Mouse (Mus musculus) testis, adult 2 months (tissue): ENCODE data around the gene Batf3. TPM values are rescaled to one million over a fixed set of nuclear protein-coding genes. Genes with fewer than 3 reads are reported as not detected.

ENCODE experiments used
- H3K27ac ChIP-seq: fragments of 200-500 bp; 2 replicates; pipeline ENCODE4 v1.5.1; 2012; ENCODE audit warnings: low read depth, low read length; ENCODE audit not compliant: control insufficient read depth, insufficient read depth
- H3K27me3 ChIP-seq: fragments of 200-500 bp; 2 replicates; pipeline ENCODE4 v1.6.1; 2012; ENCODE audit warnings: mild to moderate bottlenecking, low read length, moderate library complexity; ENCODE audit not compliant: control insufficient read depth, insufficient read depth
- H3K36me3 ChIP-seq: fragments of 200-500 bp; 2 replicates; pipeline ENCODE4 v1.6.1; 2012; ENCODE audit warnings: mild to moderate bottlenecking, low read length; ENCODE audit not compliant: control insufficient read depth, insufficient read depth
- H3K4me1 ChIP-seq: fragments of 200-500 bp; 2 replicates; pipeline ENCODE4 v1.6.1; 2012; ENCODE audit warnings: low read length; ENCODE audit not compliant: control insufficient read depth, insufficient read depth
- H3K4me3 ChIP-seq: fragments of 200-500 bp; 2 replicates; pipeline ENCODE4 v1.5.1; 2012; ENCODE audit warnings: low read depth, mild to moderate bottlenecking, low read length, moderate library complexity, mixed read lengths; ENCODE audit not compliant: control insufficient read depth
- CTCF ChIP-seq: fragments of 200-500 bp; IDR thresholded peaks from 2 replicates; pipeline ENCODE4 v1.5.1; 2012; ENCODE audit warnings: low read depth, mild to moderate bottlenecking, inconsistent platforms, low read length, moderate library complexity; ENCODE audit not compliant: control insufficient read depth, insufficient read depth, insufficient replicate concordance
- POLR2A ChIP-seq: fragments of 200-500 bp; IDR thresholded peaks from 2 replicates; pipeline ENCODE4 v1.6.1; 2012; ENCODE audit warnings: low read depth, mild to moderate bottlenecking, inconsistent platforms, low read length, moderate library complexity; ENCODE audit not compliant: control insufficient read depth
- polyA plus RNA-seq: library from polyadenylated mRNA; depleted of rRNA; stranded (reverse); fragments of >200 nt; gene quantifications from 2 replicates; pipeline ENCODE4 v1.2.3, GENCODE M21; 2012

Batf3 gene
- polyA plus RNA-seq, 1 experiment: 0.68 TPM

- H3K4me3 ChIP-seq: no peak overlapping the region
- no peak for TF ChIP-seq POLR2A
- no peak for TF ChIP-seq CTCF
- H3K27me3 ChIP-seq: no peaks in the 10 kb centered on the region
- H3K4me1 ChIP-seq: peaks cover 3% of the 10 kb centered on the region; the same call in 1 of the 2 replicates
- H3K36me3 ChIP-seq: no peaks in the 10 kb centered on the region
- no peak overlapping the region for H3K27ac ChIP-seq
Measured at GRCm38 (mm10) chr1:191096871-191097681, 571 bp upstream of the Batf3 start.

- TF ChIP-seq CTCF: no peak
- TF ChIP-seq POLR2A: no peak
- Histone ChIP-seq H3K4me1 (peaks cover 3% of the 10 kb centered on the region; the same call in 1 of the 2 replicates), H3K4me3 (no peak overlapping the region), H3K27ac (no peak overlapping the region), H3K36me3 (no peaks in the 10 kb centered on the region), H3K27me3 (no peaks in the 10 kb centered on the region)
Measured at GRCm38 (mm10) chr1:191099114-191099513, 1.5 kb downstream of the Batf3 start.

- H3K4me1 ChIP-seq: peaks cover 4% of the 10 kb centered on the region; the same call in 1 of the 2 replicates
- TF ChIP-seq POLR2A: no peak
- TF ChIP-seq CTCF: no peak
- H3K4me3 ChIP-seq: no peak overlapping the region
- H3K27me3 ChIP-seq: no peaks in the 10 kb centered on the region
- no peak overlapping the region for H3K27ac ChIP-seq
- no peaks in the 10 kb centered on the region for H3K36me3 ChIP-seq
Measured at GRCm38 (mm10) chr1:191099772-191100291, 2.2 kb downstream of the Batf3 start.

- no peak for TF ChIP-seq POLR2A
- no peak for TF ChIP-seq CTCF
- Histone ChIP-seq H3K36me3 (no peaks in the 10 kb centered on the region), H3K27me3 (no peaks in the 10 kb centered on the region), H3K4me3 (no peak overlapping the region), H3K4me1 (peaks cover 7% of the 10 kb centered on the region; the same call in 1 of the 2 replicates), H3K27ac (no peak overlapping the region)
Measured at GRCm38 (mm10) chr1:191102730-191103370, 5.2 kb downstream of the Batf3 start.

GRCm38 (mm10) chr1:191105246-191105645 lies 7.6 kb downstream of the Batf3 start:
- TF ChIP-seq POLR2A (no peak), CTCF (no peak)
- H3K27me3 ChIP-seq: no peaks in the 10 kb centered on the region
- peaks cover 6% of the 10 kb centered on the region; the same call in 1 of the 2 replicates for H3K4me1 ChIP-seq
- H3K4me3 ChIP-seq: no peak overlapping the region
- H3K27ac ChIP-seq: no peak overlapping the region
- H3K36me3 ChIP-seq: no peaks in the 10 kb centered on the region

- no peak overlapping the region for H3K4me3 ChIP-seq
- H3K27ac ChIP-seq: no peak overlapping the region
- no peaks in the 10 kb centered on the region for H3K27me3 ChIP-seq
- TF ChIP-seq POLR2A (no peak), CTCF (no peak)
- peaks cover 6% of the 10 kb centered on the region; the same call in 1 of the 2 replicates for H3K4me1 ChIP-seq
- no peaks in the 10 kb centered on the region for H3K36me3 ChIP-seq
Measured at GRCm38 (mm10) chr1:191107306-191107705, 9.7 kb downstream of the Batf3 start.

GRCm38 (mm10) chr1:191109907-191110306 lies 12.3 kb downstream of the Batf3 start:
- Histone ChIP-seq H3K36me3 (no peaks in the 10 kb centered on the region), H3K4me3 (no peak overlapping the region), H3K4me1 (peaks cover 5% of the 10 kb centered on the region; the same call in 1 of the 2 replicates), H3K27ac (no peak overlapping the region), H3K27me3 (no peaks in the 10 kb centered on the region)
- TF ChIP-seq CTCF (no peak), POLR2A (no peak)

GRCm38 (mm10) chr1:191111146-191111545 lies 13.5 kb downstream of the Batf3 start:
- no peaks in the 10 kb centered on the region for H3K27me3 ChIP-seq
- no peaks in the 10 kb centered on the region for H3K36me3 ChIP-seq
- no peak overlapping the region for H3K4me3 ChIP-seq
- no peak overlapping the region for H3K27ac ChIP-seq
- TF ChIP-seq CTCF: no peak
- TF ChIP-seq POLR2A: no peak
- no peaks in the 10 kb centered on the region for H3K4me1 ChIP-seq
